Mouse (Mus musculus) heart, embryonic 11.5 days (tissue): ENCODE results near the gene Lrrn4cl. TPM values are rescaled to one million over a fixed set of nuclear protein-coding genes. Genes with fewer than 3 reads are reported as not detected.

ENCODE experiments used
- ATAC-seq: fragments of 200-750 bp; cut with Nextera tagmentation; replicated peaks from 2 replicates; pipeline ENCODE4 v1.8.0; 2017; ENCODE audit warnings: moderate library complexity; ENCODE audit not compliant: insufficient number of reproducible peaks, low FRiP score, low TSS enrichment
- H3K27ac ChIP-seq: fragments of 300-500 bp; sonication (generic); 2 replicates; pipeline ENCODE4 v1.5.1; 2014; ENCODE audit warnings: mild to moderate bottlenecking, low read depth, low read length
- H3K27me3 ChIP-seq: fragments of 300-500 bp; sonication (generic); 2 replicates; pipeline ENCODE4 v1.6.1; 2014; ENCODE audit warnings: mild to moderate bottlenecking, low read length, mixed read lengths; ENCODE audit not compliant: control insufficient read depth, insufficient read depth
- H3K36me3 ChIP-seq: fragments of 300-500 bp; sonication (generic); 2 replicates; pipeline ENCODE4 v1.6.1; 2014; ENCODE audit warnings: mild to moderate bottlenecking, low read length, moderate library complexity, mixed read lengths; ENCODE audit not compliant: control insufficient read depth, insufficient read depth
- H3K4me1 ChIP-seq: fragments of 300-500 bp; sonication (generic); 2 replicates; pipeline ENCODE4 v1.6.1; 2014; ENCODE audit warnings: low read length; ENCODE audit not compliant: control insufficient read depth, insufficient read depth
- H3K4me2 ChIP-seq: fragments of 300-500 bp; sonication (generic); 2 replicates; pipeline ENCODE4 v1.6.1; 2014; ENCODE audit warnings: mild to moderate bottlenecking, moderate library complexity
- H3K4me3 ChIP-seq: fragments of 300-500 bp; sonication (generic); 2 replicates; pipeline ENCODE4 v1.5.1; 2014; ENCODE audit warnings: low read depth, low read length
- H3K9ac ChIP-seq: fragments of 300-500 bp; sonication (generic); 2 replicates; pipeline ENCODE4 v1.6.1; 2014; ENCODE audit warnings: mild to moderate bottlenecking, low read depth, low read length, moderate library complexity
- H3K9me3 ChIP-seq: fragments of 300-500 bp; sonication (generic); replicated peaks from 2 replicates; pipeline ENCODE4 v1.6.1; 2016; ENCODE audit warnings: low read length; ENCODE audit not compliant: control insufficient read depth
- WGBS: fragments of 180-500 bp; shearing (Covaris S2); extraction: QIAGEN DNeasy Blood & Tissue Kit; methylation state at CpG from one replicate; pipeline ENCODE4 v1.1.7; 2014; ENCODE audit not compliant: insufficient replicate concordance; 5-methylcytosine and 5-hydroxymethylcytosine counted together
- polyA plus RNA-seq: library from polyadenylated mRNA; unstranded; fragments of >200 nt; fragmentation: Nextera tagmentation; extraction: Ambion mirVana; gene quantifications from 2 replicates; pipeline ENCODE4 v1.2.1, GENCODE M21; 2014

Gene Lrrn4cl
- polyA plus RNA-seq, 1 experiment from 2014 or later: 0.33 TPM

- H3K36me3 ChIP-seq: peaks cover 5% of the 10 kb centered on the region; the same call in 1 of the 2 replicates
- H3K27me3 ChIP-seq: no peaks in the 10 kb centered on the region
- H3K9ac ChIP-seq: no peak overlapping the region
- no peaks in the 10 kb centered on the region for H3K9me3 ChIP-seq
- 64% methylated on average over 5 of the region's 5 CpGs for WGBS
- no peak overlapping the region for H3K4me3 ChIP-seq
- ATAC-seq: no peak
- no peak overlapping the region for H3K4me2 ChIP-seq
- peaks cover 13% of the 10 kb centered on the region for H3K4me1 ChIP-seq
- H3K27ac ChIP-seq: no peak overlapping the region
Observed at GRCm38 (mm10) chr19:8844371-8845129, 6.0 kb upstream of the Lrrn4cl start.

- Histone ChIP-seq H3K36me3 (0 out of 2 replicates have a peak, but pooled peaks cover 3% of the 10 kb centered on the region), H3K9me3 (no peaks in the 10 kb centered on the region), H3K27ac (no peak overlapping the region), H3K4me2 (no peak overlapping the region), H3K4me3 (no peak overlapping the region), H3K9ac (no peak overlapping the region), H3K27me3 (no peaks in the 10 kb centered on the region), H3K4me1 (peaks cover 4% of the 10 kb centered on the region; the same call in 1 of the 2 replicates)
- 68% methylated on average over 5 of the region's 5 CpGs for WGBS
- ATAC-seq: no peak
Observed at GRCm38 (mm10) chr19:8848356-8848755, 2.2 kb upstream of the Lrrn4cl start.

GRCm38 (mm10) chr19:8851639-8852038 is 1.1 kb downstream of the Lrrn4cl start:
- no peak overlapping the region for H3K4me2 ChIP-seq
- no peak overlapping the region for H3K4me3 ChIP-seq
- H3K36me3 ChIP-seq: 0 out of 2 replicates have a peak, but pooled peaks cover 3% of the 10 kb centered on the region
- ATAC-seq: no peak
- no peaks in the 10 kb centered on the region for H3K27me3 ChIP-seq
- H3K9ac ChIP-seq: no peak overlapping the region
- no peak overlapping the region for H3K27ac ChIP-seq
- H3K4me1 ChIP-seq: peaks cover 4% of the 10 kb centered on the region; the same call in 1 of the 2 replicates
- WGBS: 41% methylated on average over 7 of the region's 7 CpGs
- no peaks in the 10 kb centered on the region for H3K9me3 ChIP-seq

- no peak for ATAC-seq
- Histone ChIP-seq H3K27me3 (no peaks in the 10 kb centered on the region), H3K36me3 (no peaks in the 10 kb centered on the region), H3K4me3 (no peak overlapping the region), H3K27ac (no peak overlapping the region), H3K4me1 (peaks cover 4% of the 10 kb centered on the region; the same call in 1 of the 2 replicates), H3K4me2 (no peak overlapping the region), H3K9me3 (no peaks in the 10 kb centered on the region), H3K9ac (no peak overlapping the region)
- 47% methylated on average over 10 of the region's 10 CpGs for WGBS
Observed at GRCm38 (mm10) chr19:8852236-8852928, 1.8 kb downstream of the Lrrn4cl start.

- H3K27ac ChIP-seq: no peak overlapping the region
- no peak for ATAC-seq
- H3K4me1 ChIP-seq: peaks cover 4% of the 10 kb centered on the region; the same call in 1 of the 2 replicates
- no peak overlapping the region for H3K4me2 ChIP-seq
- no peak overlapping the region for H3K9ac ChIP-seq
- H3K4me3 ChIP-seq: no peak overlapping the region
- H3K36me3 ChIP-seq: no peaks in the 10 kb centered on the region
- 71% methylated on average over 3 of the region's 3 CpGs for WGBS
- H3K9me3 ChIP-seq: no peaks in the 10 kb centered on the region
- no peaks in the 10 kb centered on the region for H3K27me3 ChIP-seq
Observed at GRCm38 (mm10) chr19:8853117-8853516, 2.5 kb downstream of the Lrrn4cl start.

GRCm38 (mm10) chr19:8857689-8858088 is 7.1 kb downstream of the Lrrn4cl start:
- no peak for ATAC-seq
- WGBS: 46% methylated on average over 4 of the region's 4 CpGs

GRCm38 (mm10) chr19:8859018-8859417 is 8.4 kb downstream of the Lrrn4cl start:
- 11% methylated on average over 1 of the region's 1 CpGs for WGBS
- Histone ChIP-seq H3K9ac (no peak overlapping the region), H3K36me3 (no peaks in the 10 kb centered on the region), H3K9me3 (no peaks in the 10 kb centered on the region), H3K27ac (no peak overlapping the region), H3K4me2 (no peak overlapping the region), H3K4me1 (no peaks in the 10 kb centered on the region), H3K4me3 (no peak overlapping the region), H3K27me3 (no peaks in the 10 kb centered on the region)
- ATAC-seq: no peak

More at GRCm38 (mm10) chr19:8857689-8858088, 7.1 kb downstream of the Lrrn4cl start:
- no peak overlapping the region for H3K9ac ChIP-seq
- no peaks in the 10 kb centered on the region for H3K4me1 ChIP-seq
- H3K36me3 ChIP-seq: no peaks in the 10 kb centered on the region
- no peaks in the 10 kb centered on the region for H3K9me3 ChIP-seq
- no peaks in the 10 kb centered on the region for H3K27me3 ChIP-seq
- H3K4me3 ChIP-seq: no peak overlapping the region
- no peak overlapping the region for H3K27ac ChIP-seq
- no peak overlapping the region for H3K4me2 ChIP-seq

- Histone ChIP-seq H3K4me3 (no peak overlapping the region), H3K36me3 (no peaks in the 10 kb centered on the region), H3K4me1 (no peaks in the 10 kb centered on the region), H3K27ac (no peak overlapping the region), H3K9ac (no peak overlapping the region), H3K9me3 (no peaks in the 10 kb centered on the region), H3K4me2 (no peak overlapping the region), H3K27me3 (no peaks in the 10 kb centered on the region)
- 73% methylated on average over 6 of the region's 6 CpGs for WGBS
- no peak for ATAC-seq
Observed at GRCm38 (mm10) chr19:8864265-8864664, 13.7 kb downstream of the Lrrn4cl start.
